Mouse (Mus musculus) liver, embryonic 11.5 days (tissue): ENCODE measurements around the gene Stag1. TPM values are rescaled to one million over a fixed set of nuclear protein-coding genes. Genes with fewer than 3 reads are reported as not detected.

Experiments used
- ATAC-seq: fragments of 200-750 bp; cut with Nextera tagmentation; replicated peaks from 2 replicates; pipeline ENCODE4 v1.8.0; 2017; ENCODE audit warnings: moderate number of reproducible peaks, mild to moderate bottlenecking, moderate TSS enrichment, moderate library complexity; ENCODE audit not compliant: low FRiP score
- DNase-seq: peaks from one replicate; pipeline ENCODE4 v3.0.0-alpha.2; 2017; ENCODE audit warnings: low spot score
- H3K27ac ChIP-seq: fragments of 300-500 bp; sonication (generic); 2 replicates; pipeline ENCODE4 v1.5.1; 2014; ENCODE audit warnings: mild to moderate bottlenecking, low read depth, low read length, control low read depth
- H3K27me3 ChIP-seq: fragments of 300-500 bp; sonication (generic); replicated peaks from 2 replicates; pipeline ENCODE4 v1.6.1; 2014; ENCODE audit warnings: low read length, mixed read lengths; ENCODE audit not compliant: control insufficient read depth, insufficient read depth
- H3K36me3 ChIP-seq: fragments of 300-500 bp; sonication (generic); 2 replicates; pipeline ENCODE4 v1.6.1; 2014; ENCODE audit warnings: mild to moderate bottlenecking, low read length, moderate library complexity, mixed read lengths; ENCODE audit not compliant: control insufficient read depth, insufficient read depth
- H3K4me1 ChIP-seq: fragments of 300-500 bp; sonication (generic); replicated peaks from 2 replicates; pipeline ENCODE4 v1.6.1; 2014; ENCODE audit warnings: low read length, mixed read lengths; ENCODE audit not compliant: control insufficient read depth, insufficient read depth
- H3K4me2 ChIP-seq: fragments of 300-500 bp; sonication (generic); 2 replicates; pipeline ENCODE4 v1.6.1; 2014; ENCODE audit warnings: mild to moderate bottlenecking, control low read depth, moderate library complexity
- H3K4me3 ChIP-seq: fragments of 300-500 bp; sonication (generic); 2 replicates; pipeline ENCODE4 v1.5.1; 2014; ENCODE audit warnings: low read depth, low read length, control low read depth
- H3K9ac ChIP-seq: fragments of 300-500 bp; sonication (generic); 2 replicates; pipeline ENCODE4 v1.6.1; 2014; ENCODE audit warnings: low read depth, low read length, control low read depth
- H3K9me3 ChIP-seq: fragments of 300-500 bp; sonication (generic); 2 replicates; pipeline ENCODE4 v1.6.1; 2016; ENCODE audit warnings: low read length, inconsistent platforms, mixed read lengths; ENCODE audit not compliant: control insufficient read depth
- WGBS: fragments of 180-500 bp; shearing (Covaris S2); extraction: QIAGEN DNeasy Blood & Tissue Kit; methylation state at CpG from one replicate; pipeline ENCODE4 v1.1.7; 2014; 5-methylcytosine and 5-hydroxymethylcytosine counted together
- polyA plus RNA-seq: library from polyadenylated mRNA; unstranded; fragments of >200 nt; fragmentation: Nextera tagmentation; extraction: Ambion mirVana; gene quantifications from 2 replicates; pipeline ENCODE4 v1.2.1, GENCODE M21; 2014

Stag1 gene
- polyA plus RNA-seq, 1 experiment from 2014 or later = 32.3 TPM

GRCm38 (mm10) chr9:100647774-100648323, 50.3 kb downstream of the Stag1 start:
- H3K4me1 ChIP-seq = peaks cover 10% of the 10 kb centered on the region
- no peaks in the 10 kb centered on the region for H3K9me3 ChIP-seq
- no peak overlapping the region for H3K4me3 ChIP-seq
- H3K27me3 ChIP-seq = no peaks in the 10 kb centered on the region
- H3K27ac ChIP-seq = no peak overlapping the region
- no peak overlapping the region for H3K9ac ChIP-seq
- no peak overlapping the region for H3K4me2 ChIP-seq
- DNase-seq = no peak
- WGBS = 88% methylated on average over 2 of the region's 2 CpGs
- no peak for ATAC-seq
- no peaks in the 10 kb centered on the region for H3K36me3 ChIP-seq

DNA sequence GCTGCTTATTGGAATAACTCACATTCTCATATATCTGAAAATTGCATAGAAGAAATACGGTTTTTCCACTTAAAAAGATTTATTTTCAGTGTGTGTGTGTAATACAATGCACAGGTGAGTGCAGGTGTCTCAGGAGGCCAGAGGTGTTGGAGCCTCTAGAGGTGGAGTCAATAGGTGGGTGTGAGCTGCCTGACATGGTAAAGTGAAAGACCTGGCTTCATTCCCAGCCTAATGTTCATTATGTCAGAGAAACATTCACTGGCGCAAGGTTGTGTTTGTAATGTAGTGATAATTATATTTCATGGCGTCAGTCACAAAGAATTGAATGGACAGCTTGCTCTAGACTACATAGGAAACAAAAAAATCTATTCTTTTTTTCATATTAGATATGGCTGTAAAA, 56.5 kb downstream of the Stag1 start:
- ATAC-seq (no peak), DNase-seq (no peak)
- Histone ChIP-seq H3K9me3 (no peaks in the 10 kb centered on the region), H3K4me1 (no peaks in the 10 kb centered on the region; the same call in 1 of the 2 replicates), H3K9ac (no peak overlapping the region), H3K27ac (no peak overlapping the region), H3K27me3 (no peaks in the 10 kb centered on the region), H3K4me3 (no peak overlapping the region), H3K36me3 (no peaks in the 10 kb centered on the region), H3K4me2 (no peak overlapping the region)
- WGBS = 83% methylated on average over 3 of the region's 3 CpGs

DNA sequence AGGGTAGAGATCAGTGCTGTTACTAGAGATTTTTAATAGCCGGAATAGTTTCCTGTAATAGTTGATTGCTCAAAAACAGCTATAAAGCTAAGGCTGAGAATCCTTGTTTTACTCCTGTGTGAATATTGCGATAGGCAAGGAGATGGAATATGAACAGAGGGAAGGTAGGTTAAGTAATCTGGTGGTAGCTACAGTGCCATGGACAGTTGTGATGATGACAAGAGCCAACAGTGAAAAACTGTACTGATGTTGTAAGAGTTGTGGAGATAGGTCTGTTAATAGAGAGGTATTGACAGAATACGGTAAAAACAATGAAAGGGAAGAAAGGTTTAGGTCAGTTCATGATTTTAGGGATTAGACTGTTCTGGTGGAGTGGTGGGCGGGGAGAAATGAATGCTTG, 58.5 kb downstream of the Stag1 start:
- Histone ChIP-seq H3K4me3 (no peak overlapping the region), H3K27ac (no peak overlapping the region), H3K9ac (no peak overlapping the region), H3K4me2 (no peak overlapping the region), H3K9me3 (no peaks in the 10 kb centered on the region), H3K27me3 (no peaks in the 10 kb centered on the region), H3K36me3 (0 out of 2 replicates have a peak, but pooled peaks cover under 1% of the 10 kb centered on the region), H3K4me1 (no peaks in the 10 kb centered on the region; the same call in 1 of the 2 replicates)
- ATAC-seq (no peak), DNase-seq (no peak)
- WGBS = 87% methylated on average over 4 of the region's 4 CpGs

DNA sequence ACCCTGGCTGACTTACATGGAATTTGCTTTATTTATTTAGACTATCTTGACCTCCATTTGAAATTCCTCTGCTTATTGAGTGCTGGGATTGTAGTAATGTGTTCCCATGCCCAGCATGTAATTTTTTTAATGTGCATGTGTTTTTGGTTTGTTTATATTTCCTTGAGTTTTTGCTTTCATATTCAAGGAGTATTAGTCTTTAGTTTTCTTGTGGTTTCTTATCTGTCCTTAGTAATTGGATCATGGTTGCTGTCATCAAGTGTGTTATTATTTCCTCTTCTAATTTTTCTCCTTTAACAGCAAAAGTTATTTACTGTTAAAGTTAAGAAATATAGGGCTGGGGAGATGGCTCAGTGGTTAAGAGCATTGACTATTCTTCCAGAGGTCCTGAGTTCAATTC, 63.0 kb downstream of the Stag1 start:
- H3K4me2 ChIP-seq = no peak overlapping the region
- H3K27me3 ChIP-seq = no peaks in the 10 kb centered on the region
- DNase-seq = no peak
- H3K4me1 ChIP-seq = peaks cover 5% of the 10 kb centered on the region; the same call in 1 of the 2 replicates
- H3K36me3 ChIP-seq = 0 out of 2 replicates have a peak, but pooled peaks cover 2% of the 10 kb centered on the region
- ATAC-seq = no peak
- no peak overlapping the region for H3K9ac ChIP-seq
- H3K4me3 ChIP-seq = no peak overlapping the region
- no peaks in the 10 kb centered on the region for H3K9me3 ChIP-seq
- no peak overlapping the region for H3K27ac ChIP-seq

- Histone ChIP-seq H3K4me2 (peak overlapping the region; percentile 33; the same call in 1 of the 2 replicates), H3K36me3 (0 out of 2 replicates have a peak, but pooled peaks cover 2% of the 10 kb centered on the region), H3K9me3 (no peaks in the 10 kb centered on the region), H3K27me3 (no peaks in the 10 kb centered on the region), H3K4me1 (0 out of 2 replicates have a peak, but pooled peaks cover 5% of the 10 kb centered on the region), H3K9ac (no peak overlapping the region), H3K4me3 (no peak overlapping the region), H3K27ac (peak overlapping the region; percentile 56)
- 68% methylated on average over 4 of the region's 4 CpGs for WGBS
- DNase-seq (no peak), ATAC-seq (peak; percentile 97)
Measured at GRCm38 (mm10) chr9:100663473-100664134, 66.0 kb downstream of the Stag1 start.

- Histone ChIP-seq H3K4me3 (no peak overlapping the region), H3K9ac (no peak overlapping the region), H3K27ac (no peak overlapping the region), H3K4me1 (no peaks in the 10 kb centered on the region), H3K27me3 (no peaks in the 10 kb centered on the region), H3K4me2 (no peak overlapping the region), H3K36me3 (no peaks in the 10 kb centered on the region), H3K9me3 (no peaks in the 10 kb centered on the region)
- no peak for DNase-seq
- no peak for ATAC-seq
- 87% methylated on average over 5 of the region's 5 CpGs for WGBS
Measured at GRCm38 (mm10) chr9:100670151-100670550, 72.6 kb downstream of the Stag1 start.

DNA sequence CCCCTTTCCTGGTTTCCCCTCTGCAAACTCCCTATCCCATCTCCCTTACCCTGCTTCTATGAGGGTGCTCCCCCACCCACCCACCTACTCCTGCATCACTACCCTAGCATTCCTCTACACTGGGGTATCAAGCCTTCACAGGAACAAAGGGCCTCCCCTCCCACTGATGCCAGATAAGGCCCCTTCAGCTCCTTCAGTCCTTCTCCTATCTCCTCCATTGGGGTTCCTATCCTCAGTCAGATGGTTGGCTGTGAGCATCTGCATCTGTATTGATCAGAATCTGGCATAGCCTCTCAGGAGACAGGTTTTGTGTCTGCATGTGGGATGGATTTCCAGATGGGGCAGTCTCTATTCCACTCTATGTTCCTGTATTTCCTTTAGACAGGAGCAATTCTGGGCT, 81.4 kb downstream of the Stag1 start:
- ATAC-seq (no peak; the same call in 1 of the 2 replicates), DNase-seq (no peak)
- H3K9me3 ChIP-seq = no peaks in the 10 kb centered on the region
- H3K27me3 ChIP-seq = no peaks in the 10 kb centered on the region
- H3K4me1 ChIP-seq = peaks cover 3% of the 10 kb centered on the region; the same call in 1 of the 2 replicates
- H3K4me2 ChIP-seq = no peak overlapping the region
- no peaks in the 10 kb centered on the region for H3K36me3 ChIP-seq
- no peak overlapping the region for H3K27ac ChIP-seq
- no peak overlapping the region for H3K4me3 ChIP-seq
- no peak overlapping the region for H3K9ac ChIP-seq

DNA sequence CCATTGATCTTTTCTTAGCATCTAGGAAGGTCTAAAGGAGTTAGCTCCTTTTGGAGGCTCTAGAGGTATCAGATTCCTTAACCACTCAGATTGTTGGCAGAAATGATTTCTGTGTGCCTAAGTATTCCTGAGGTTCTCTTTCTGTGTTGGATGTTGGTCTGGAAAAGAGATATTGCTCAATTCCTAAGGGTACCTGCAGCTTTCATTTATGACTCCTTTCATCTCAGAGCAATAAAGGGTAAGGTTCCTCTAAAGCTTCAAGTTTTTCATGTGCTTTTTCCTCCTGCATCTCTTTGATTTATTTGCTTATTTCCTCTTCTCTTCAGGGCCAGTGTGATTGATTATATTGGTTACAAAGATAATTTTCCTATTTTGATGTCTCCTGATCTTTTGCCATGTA, 84.7 kb downstream of the Stag1 start:
- H3K27me3 ChIP-seq = no peaks in the 10 kb centered on the region
- H3K4me2 ChIP-seq = no peak overlapping the region
- DNase-seq (no peak), ATAC-seq (no peak)
- no peaks in the 10 kb centered on the region for H3K36me3 ChIP-seq
- H3K27ac ChIP-seq = no peak overlapping the region
- no peak overlapping the region for H3K4me3 ChIP-seq
- H3K9ac ChIP-seq = no peak overlapping the region
- no peaks in the 10 kb centered on the region for H3K9me3 ChIP-seq
- peaks cover 3% of the 10 kb centered on the region; the same call in 1 of the 2 replicates for H3K4me1 ChIP-seq
